Mouse (Mus musculus) heart, postnatal 0 days (tissue): ENCODE data around the gene Cdca5.
"Not testable (repeated sequence)": the region's sequence is repeated elsewhere in the genome, so short reads cannot be mapped to it uniquely, and the experiment has no call there.

ENCODE experiments used
- CTCF ChIP-seq: IDR thresholded peaks from 2 replicates; pipeline ENCODE4 v1.5.1; 2016; ENCODE audit warnings: antibody characterized with exemption, control low read depth, low read depth
- EP300 ChIP-seq: IDR thresholded peaks from 2 replicates; pipeline ENCODE4 v1.6.1; 2016; ENCODE audit warnings: antibody characterized with exemption, low read depth

DNA sequence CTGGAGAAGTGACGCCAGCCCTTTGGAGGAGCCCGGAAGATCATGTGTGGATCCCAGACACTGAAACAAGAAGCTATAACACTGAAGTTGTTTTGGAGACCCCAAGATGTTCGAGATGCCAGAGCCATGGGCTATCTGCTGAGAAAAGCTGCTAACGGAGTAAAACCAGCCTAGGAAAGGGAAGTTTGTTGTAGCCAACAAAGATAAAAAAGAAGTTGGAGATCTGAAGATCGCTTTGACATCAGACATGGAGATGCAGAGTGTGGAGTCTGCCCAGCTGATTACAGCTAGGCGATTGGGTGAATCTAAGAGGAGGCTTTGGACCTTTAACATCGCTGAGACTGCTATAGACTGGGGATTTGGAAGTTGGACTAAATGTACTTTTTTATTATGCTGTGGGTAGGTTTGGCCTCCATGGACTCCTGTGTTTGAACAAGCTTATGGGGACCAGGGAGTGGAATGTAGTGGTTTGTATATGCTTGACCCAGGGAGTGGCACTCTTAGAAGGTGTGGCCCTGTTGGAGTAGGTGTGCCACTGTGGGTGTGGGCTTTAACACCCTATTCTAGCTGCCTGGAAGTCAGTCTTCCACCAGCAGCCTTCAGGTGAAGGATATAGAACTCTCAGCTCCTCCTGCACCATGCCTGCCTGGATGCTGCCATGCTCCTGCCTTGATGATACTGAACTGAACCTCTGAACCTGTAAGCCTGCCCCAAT lies 45.8 kb downstream of the Cdca5 start:
- not testable (repeated sequence) for TF ChIP-seq CTCF, EP300
